Mouse (Mus musculus): Measurements from ENCODE around the gene Macf1.

DNA sequence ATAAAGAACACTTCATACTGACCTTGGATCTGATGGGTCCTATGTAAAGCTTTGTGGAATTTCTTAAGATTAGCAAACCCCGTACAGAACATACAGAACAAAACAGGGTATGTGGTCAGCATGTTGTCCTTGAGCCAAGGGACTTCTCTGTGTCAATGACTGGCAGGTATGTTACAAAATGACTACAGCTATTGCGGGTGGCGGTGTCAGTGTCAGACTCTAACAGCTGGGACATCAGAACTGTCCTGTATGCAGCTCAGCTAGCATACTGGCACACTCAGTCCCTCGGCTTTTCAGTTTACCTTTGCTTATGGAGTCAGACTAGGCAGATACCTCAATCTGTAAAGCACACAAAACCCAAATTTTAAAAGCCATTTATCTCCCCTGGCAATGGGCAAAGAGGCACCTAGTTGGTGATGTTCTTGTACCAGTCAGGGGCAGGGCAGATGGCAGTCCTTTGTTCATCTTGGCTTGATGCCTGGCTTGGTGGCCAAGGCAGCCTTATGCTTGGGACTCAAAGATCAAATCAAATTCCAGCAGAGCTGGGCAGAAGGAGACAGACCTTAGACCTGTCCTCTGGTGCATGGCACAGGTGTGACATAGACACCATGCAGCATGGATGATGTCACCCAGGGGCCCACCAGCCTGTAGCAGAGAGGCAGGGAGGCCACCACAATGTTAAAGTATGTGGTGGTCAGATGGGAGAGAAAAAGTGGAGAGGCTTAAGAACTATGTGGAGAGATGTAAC is 48.2 kb upstream of the Macf1 start:
- no peak for TF ChIP-seq CTCF (conservative IDR thresholded peaks at IDR 0.05; ENCODE audit: insufficient read depth, insufficient read length, low read depth, low read length)
- TF ChIP-seq POLR2A (IDR thresholded peaks at IDR 0.05; ENCODE audit: low read depth, low read length): no peak
